Mouse (Mus musculus) neural tube, embryonic 11.5 days (tissue): ENCODE data around the gene Spred2. TPM values are rescaled to one million over a fixed set of nuclear protein-coding genes. Genes with fewer than 3 reads are reported as not detected.

Experiments
- ATAC-seq: fragments of 200-750 bp; cut with Nextera tagmentation; 2 replicates; pipeline ENCODE4 v1.8.0; 2017; ENCODE audit warnings: moderate number of reproducible peaks, mild to moderate bottlenecking, moderate TSS enrichment, moderate library complexity; ENCODE audit not compliant: insufficient read depth, low FRiP score, low TSS enrichment
- DNase-seq: peaks from one replicate; pipeline ENCODE4 v3.0.0-alpha.2; 2015; ENCODE audit warnings: low spot score
- H3K27ac ChIP-seq: fragments of 300-500 bp; sonication (generic); 2 replicates; pipeline ENCODE4 v1.5.1; 2014; ENCODE audit warnings: low read depth, mild to moderate bottlenecking, low read length
- H3K27me3 ChIP-seq: fragments of 300-500 bp; sonication (generic); 2 replicates; pipeline ENCODE4 v1.6.1; 2014; ENCODE audit warnings: mild to moderate bottlenecking, low read length, mixed read lengths; ENCODE audit not compliant: control insufficient read depth, insufficient read depth
- H3K36me3 ChIP-seq: fragments of 300-500 bp; sonication (generic); 2 replicates; pipeline ENCODE4 v1.6.1; 2014; ENCODE audit warnings: mild to moderate bottlenecking, low read length, moderate library complexity, mixed read lengths; ENCODE audit not compliant: control insufficient read depth, insufficient read depth
- H3K4me1 ChIP-seq: fragments of 300-500 bp; sonication (generic); 2 replicates; pipeline ENCODE4 v1.6.1; 2014; ENCODE audit warnings: low read length, mixed read lengths; ENCODE audit not compliant: control insufficient read depth, insufficient read depth
- H3K4me2 ChIP-seq: fragments of 300-500 bp; sonication (generic); 2 replicates; pipeline ENCODE4 v1.6.1; 2014; ENCODE audit warnings: low read depth, mild to moderate bottlenecking, moderate library complexity
- H3K4me3 ChIP-seq: fragments of 300-500 bp; sonication (generic); 2 replicates; pipeline ENCODE4 v1.5.1; 2014; ENCODE audit warnings: low read depth, low read length
- H3K9ac ChIP-seq: fragments of 300-500 bp; sonication (generic); 2 replicates; pipeline ENCODE4 v1.6.1; 2014; ENCODE audit warnings: mild to moderate bottlenecking, low read length
- H3K9me3 ChIP-seq: fragments of 300-500 bp; sonication (generic); 2 replicates; pipeline ENCODE4 v1.6.1; 2016; ENCODE audit warnings: low read length; ENCODE audit not compliant: control insufficient read depth
- WGBS: fragments of 180-500 bp; shearing (Covaris S2); extraction: QIAGEN DNeasy Blood & Tissue Kit; methylation state at CpG from one replicate; pipeline ENCODE4 v1.1.7; 2014; 5-methylcytosine and 5-hydroxymethylcytosine counted together
- polyA plus RNA-seq: library from polyadenylated mRNA; unstranded; fragments of >200 nt; fragmentation: Nextera tagmentation; extraction: Ambion mirVana; gene quantifications from 2 replicates; pipeline ENCODE4 v1.2.1, GENCODE M21; 2014

The Spred2 gene
- polyA plus RNA-seq, 1 experiment from 2014 or later: 6.2 TPM

DNA sequence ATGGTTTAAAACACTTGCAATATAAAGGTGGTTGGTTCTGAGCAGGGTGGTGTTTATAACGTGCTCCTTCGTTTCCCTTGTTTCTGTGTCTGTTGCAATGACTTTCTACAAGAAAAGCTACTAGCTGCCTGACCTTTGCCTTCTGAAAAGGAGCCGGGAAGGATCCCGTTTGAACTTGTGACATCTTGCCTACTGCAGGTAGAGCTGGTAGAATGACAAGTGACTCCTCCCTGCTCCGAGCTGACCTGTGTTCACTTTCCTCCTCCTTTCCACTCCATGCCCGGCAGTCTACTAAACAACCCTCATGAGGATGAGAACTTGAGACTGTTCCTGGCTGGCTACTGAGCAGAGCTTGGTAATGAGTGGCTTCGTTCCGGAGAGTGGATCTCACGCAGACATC is 30.9 kb downstream of the Spred2 start:
- H3K4me2 ChIP-seq: no peak overlapping the region
- no peak overlapping the region for H3K9ac ChIP-seq
- peaks cover 6% of the 10 kb centered on the region; the same call in 1 of the 2 replicates for H3K4me1 ChIP-seq
- no peak for ATAC-seq
- no peaks in the 10 kb centered on the region for H3K27me3 ChIP-seq
- no peak overlapping the region for H3K4me3 ChIP-seq
- no peaks in the 10 kb centered on the region for H3K36me3 ChIP-seq
- H3K9me3 ChIP-seq: no peaks in the 10 kb centered on the region
- H3K27ac ChIP-seq: no peak overlapping the region
- no peak for DNase-seq
- 78% methylated on average over 9 of the region's 9 CpGs for WGBS

GRCm38 (mm10) chr11:19955701-19956100 is 31.5 kb downstream of the Spred2 start:
- 91% methylated on average over 6 of the region's 6 CpGs for WGBS

DNA sequence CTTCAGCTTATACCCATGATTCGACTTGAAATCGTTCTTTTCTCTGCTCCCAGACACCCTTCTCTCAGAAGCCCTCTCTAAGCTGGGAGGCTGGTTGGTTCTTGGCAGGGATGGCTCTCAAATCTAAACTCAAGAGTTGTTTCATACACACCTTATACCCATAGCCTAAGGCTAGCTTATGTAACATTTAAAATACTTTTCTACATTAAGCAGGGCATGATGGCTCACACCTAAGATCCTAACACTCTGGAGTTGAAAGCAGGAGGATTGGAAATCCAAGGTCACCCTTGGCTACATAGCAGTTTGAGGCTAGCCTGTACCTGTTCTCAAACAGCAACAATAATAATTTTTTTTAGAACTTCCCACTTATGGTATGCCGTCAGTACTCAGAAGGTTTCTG is 34.8 kb downstream of the Spred2 start:
- H3K27ac ChIP-seq: no peak overlapping the region
- ATAC-seq (no peak), DNase-seq (no peak)
- no peaks in the 10 kb centered on the region for H3K27me3 ChIP-seq
- no peak overlapping the region for H3K4me2 ChIP-seq
- no peak overlapping the region for H3K4me3 ChIP-seq
- no peak overlapping the region for H3K9ac ChIP-seq
- no peaks in the 10 kb centered on the region for H3K36me3 ChIP-seq
- H3K9me3 ChIP-seq: no peaks in the 10 kb centered on the region
- H3K4me1 ChIP-seq: no peaks in the 10 kb centered on the region
- WGBS: 96% methylated on average over 3 of the region's 3 CpGs

More at GRCm38 (mm10) chr11:19955701-19956100, 31.5 kb downstream of the Spred2 start:
- no peaks in the 10 kb centered on the region for H3K9me3 ChIP-seq
- H3K9ac ChIP-seq: no peak overlapping the region
- H3K27me3 ChIP-seq: no peaks in the 10 kb centered on the region
- ATAC-seq (no peak), DNase-seq (no peak)
- no peak overlapping the region for H3K27ac ChIP-seq
- H3K4me2 ChIP-seq: no peak overlapping the region
- peaks cover 6% of the 10 kb centered on the region; the same call in 1 of the 2 replicates for H3K4me1 ChIP-seq
- H3K36me3 ChIP-seq: no peaks in the 10 kb centered on the region
- H3K4me3 ChIP-seq: no peak overlapping the region

GRCm38 (mm10) chr11:19959897-19960296 is 35.7 kb downstream of the Spred2 start:
- Histone ChIP-seq H3K4me3 (no peak overlapping the region), H3K27me3 (no peaks in the 10 kb centered on the region), H3K9ac (no peak overlapping the region), H3K9me3 (no peaks in the 10 kb centered on the region), H3K36me3 (no peaks in the 10 kb centered on the region), H3K4me1 (no peaks in the 10 kb centered on the region), H3K4me2 (no peak overlapping the region), H3K27ac (no peak overlapping the region)
- 84% methylated on average over 5 of the region's 5 CpGs for WGBS
- ATAC-seq: no peak
- DNase-seq: no peak

- WGBS: 88% methylated on average over 3 of the region's 3 CpGs
- H3K4me3 ChIP-seq: no peak overlapping the region
Measured at GRCm38 (mm10) chr11:19960541-19960940, 36.4 kb downstream of the Spred2 start.

DNA sequence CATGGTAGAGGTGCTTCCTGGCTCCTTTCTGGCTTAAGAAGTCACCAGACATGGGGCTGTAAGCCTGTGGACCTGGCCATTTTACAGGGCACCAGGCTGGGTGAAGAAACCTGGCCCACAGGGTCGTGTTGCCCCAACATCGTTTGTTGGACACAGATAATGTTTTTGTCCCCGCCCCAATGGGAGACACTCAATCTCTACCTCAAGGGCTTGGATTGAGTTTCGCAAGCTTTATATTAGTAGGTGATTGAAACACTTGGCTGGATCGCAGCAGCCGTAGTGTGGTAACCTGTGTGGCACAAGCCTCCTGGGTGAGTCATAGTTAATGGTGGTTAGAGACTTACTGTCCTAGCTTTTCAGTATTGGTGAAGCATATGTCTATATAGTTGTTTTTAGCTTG is 36.9 kb downstream of the Spred2 start:
- Histone ChIP-seq H3K27ac (no peak overlapping the region), H3K4me3 (no peak overlapping the region), H3K36me3 (no peaks in the 10 kb centered on the region), H3K9me3 (no peaks in the 10 kb centered on the region), H3K4me2 (no peak overlapping the region), H3K9ac (no peak overlapping the region), H3K4me1 (no peaks in the 10 kb centered on the region), H3K27me3 (no peaks in the 10 kb centered on the region)
- ATAC-seq (no peak), DNase-seq (no peak)
- WGBS: 91% methylated on average over 6 of the region's 6 CpGs

More at GRCm38 (mm10) chr11:19960541-19960940, 36.4 kb downstream of the Spred2 start:
- DNase-seq (no peak), ATAC-seq (no peak)
- no peaks in the 10 kb centered on the region for H3K9me3 ChIP-seq
- no peaks in the 10 kb centered on the region for H3K36me3 ChIP-seq
- no peaks in the 10 kb centered on the region for H3K4me1 ChIP-seq
- H3K27ac ChIP-seq: no peak overlapping the region
- no peaks in the 10 kb centered on the region for H3K27me3 ChIP-seq
- H3K4me2 ChIP-seq: no peak overlapping the region
- no peak overlapping the region for H3K9ac ChIP-seq

DNA sequence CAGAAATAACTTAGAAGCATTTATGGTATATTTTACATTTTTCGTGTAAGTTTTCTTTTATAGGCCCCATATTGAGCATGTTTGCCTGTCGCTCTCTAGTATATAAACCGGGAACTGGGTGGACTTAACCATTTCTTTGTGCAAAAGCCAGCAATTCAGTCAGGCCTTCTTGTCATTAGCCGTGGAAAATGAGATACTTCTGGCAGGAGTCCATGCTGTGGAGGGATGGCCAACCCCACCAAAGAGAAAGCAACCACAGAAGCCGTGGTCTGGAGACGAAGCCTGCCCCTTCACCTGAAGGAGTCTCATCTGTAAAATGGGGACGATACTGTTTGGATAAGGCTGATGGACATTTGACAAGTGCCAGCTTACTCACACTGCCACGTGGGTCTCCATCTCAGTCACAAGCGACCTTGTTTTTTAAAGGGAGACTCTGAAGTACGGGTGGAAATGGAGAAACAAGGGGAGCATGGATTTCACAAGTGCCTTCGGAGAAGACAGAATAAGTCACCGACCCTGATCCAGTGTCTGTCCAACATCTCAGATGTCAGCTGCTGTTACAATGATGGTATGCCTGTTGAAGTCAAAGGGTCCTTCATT is 37.7 kb downstream of the Spred2 start:
- Histone ChIP-seq H3K4me3 (no peak overlapping the region), H3K27ac (no peak overlapping the region), H3K9me3 (no peaks in the 10 kb centered on the region), H3K36me3 (no peaks in the 10 kb centered on the region), H3K4me1 (no peaks in the 10 kb centered on the region), H3K4me2 (no peak overlapping the region), H3K27me3 (no peaks in the 10 kb centered on the region), H3K9ac (no peak overlapping the region)
- WGBS: 90% methylated on average over 12 of the region's 12 CpGs
- no peak for DNase-seq
- ATAC-seq: no peak

DNA sequence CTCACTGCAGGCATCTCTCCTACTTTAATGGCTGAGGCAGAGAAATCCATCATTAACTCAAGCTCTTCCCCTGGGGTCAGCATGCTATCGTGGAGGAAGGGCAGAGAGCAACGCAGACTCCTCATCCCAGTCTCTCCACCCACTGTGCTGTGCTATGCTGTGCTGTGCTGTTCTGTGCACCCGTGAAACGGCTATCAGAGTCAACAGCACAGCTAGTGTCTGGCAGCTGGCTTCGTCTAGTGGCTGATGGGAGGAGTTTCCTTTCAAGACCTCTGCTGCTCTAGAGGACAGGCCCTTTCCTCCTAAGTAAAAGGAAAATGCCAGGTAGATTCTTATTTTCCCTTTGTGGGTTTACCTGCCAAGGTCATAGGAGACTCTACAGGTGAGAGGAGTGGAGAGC is 38.6 kb downstream of the Spred2 start:
- Histone ChIP-seq H3K27me3 (no peaks in the 10 kb centered on the region), H3K27ac (no peak overlapping the region), H3K36me3 (no peaks in the 10 kb centered on the region), H3K4me2 (no peak overlapping the region), H3K9ac (no peak overlapping the region), H3K4me1 (no peaks in the 10 kb centered on the region), H3K9me3 (no peaks in the 10 kb centered on the region), H3K4me3 (no peak overlapping the region)
- 33% methylated on average over 5 of the region's 5 CpGs for WGBS
- DNase-seq: no peak
- ATAC-seq: no peak

DNA sequence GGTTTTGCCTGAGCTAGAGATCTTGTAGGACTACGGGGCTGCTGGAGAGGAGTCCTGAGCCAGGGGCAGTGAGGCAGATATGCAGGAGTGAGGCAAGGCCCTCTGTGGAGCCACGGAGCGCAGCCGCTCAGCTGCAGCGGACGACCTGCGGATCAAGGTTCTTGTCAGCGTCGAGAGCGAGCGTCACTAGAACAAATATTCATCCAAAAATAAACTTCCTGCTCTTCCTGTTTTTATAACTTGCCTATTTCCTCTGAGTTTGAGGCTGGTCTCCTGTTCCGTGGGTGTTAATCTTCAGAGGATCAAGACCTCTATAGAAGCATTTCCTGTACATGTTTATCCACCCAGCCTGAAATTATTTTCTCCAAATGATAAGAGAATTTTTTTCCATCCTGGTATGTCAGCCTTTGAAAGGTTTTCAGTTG is 39.6 kb downstream of the Spred2 start:
- ATAC-seq: no peak
- no peaks in the 10 kb centered on the region for H3K36me3 ChIP-seq
- 72% methylated on average over 12 of the region's 12 CpGs for WGBS
- no peaks in the 10 kb centered on the region for H3K9me3 ChIP-seq
- no peaks in the 10 kb centered on the region for H3K4me1 ChIP-seq
- H3K9ac ChIP-seq: no peak overlapping the region
- no peak overlapping the region for H3K4me3 ChIP-seq
- H3K27ac ChIP-seq: no peak overlapping the region
- H3K4me2 ChIP-seq: no peak overlapping the region
- DNase-seq: no peak
- no peaks in the 10 kb centered on the region for H3K27me3 ChIP-seq
